Comparison of ENCODE assay signal across 10 mouse cellular contexts in the genomic region with DNA sequence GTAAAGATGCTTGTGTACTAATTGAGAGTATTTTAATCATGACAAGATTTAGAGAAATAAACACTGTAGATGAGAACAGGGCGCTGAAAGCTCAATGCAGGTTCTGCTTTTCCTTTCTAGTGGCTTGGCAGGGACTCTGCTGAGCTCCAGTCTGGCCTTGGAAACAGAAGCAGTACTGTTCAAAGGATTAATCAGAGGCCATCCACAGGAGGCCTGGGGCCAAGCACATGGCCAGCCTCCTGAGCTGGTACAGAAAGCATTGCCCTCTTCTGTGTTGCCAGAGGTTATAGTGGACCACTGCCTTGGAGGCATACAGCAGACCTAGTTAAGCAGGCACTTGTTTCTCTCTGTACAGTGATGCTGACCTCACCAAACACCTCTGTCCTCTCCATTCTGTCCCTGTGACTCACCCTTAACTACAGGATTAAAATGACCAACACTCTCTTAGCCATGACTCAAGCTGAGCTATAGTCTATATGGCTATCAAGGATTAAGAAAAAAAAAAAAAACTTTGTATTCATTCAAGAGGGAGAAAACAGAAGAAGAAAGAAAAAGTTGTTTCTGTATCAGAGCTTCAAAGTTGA.
DNase-seq lines count a peak whose midpoint lies in the region; ATAC-seq and TF ChIP-seq lines count a peak whose summit lies in the region.
"Had no signal": no experiment of that assay in that cellular context is flagged by ENCODE, and none has a peak within 500 bp of the region (broad histone marks: within the 10 kb centered on the region; RNA-seq: fewer than 3 reads in every experiment).

No protein-coding gene starts in this region.

- H3K27me3 ChIP-seq in midbrain, embryonic 10.5 days (ENCODE audit: low read depth, poor library complexity, severe bottlenecking) = no peaks in the 10 kb centered on the region
- no peaks in the 10 kb centered on the region for H3K27me3 ChIP-seq in midbrain, embryonic 14.5 days (ENCODE audit: control insufficient read depth, insufficient read depth, low read length)
- no peaks in the 10 kb centered on the region for H3K27me3 ChIP-seq in forebrain, embryonic 15.5 days
- H3K27me3 ChIP-seq in kidney, adult 2 months (replicated peaks; ENCODE audit: control insufficient read depth, insufficient read depth, low read length) = no peaks in the 10 kb centered on the region
- H3K27me3 ChIP-seq: liver, embryonic 15.5 days; midbrain, embryonic 12.5 days had no signal

- no peak for ATAC-seq in midbrain, embryonic 14.5 days (ENCODE audit: low FRiP score, low TSS enrichment)
- peak; percentile 68 for ATAC-seq in forebrain, embryonic 15.5 days (replicated peaks)

- no peak for TF ChIP-seq CTCF in kidney, adult 2 months (conservative IDR thresholded peaks at IDR 0.05; ENCODE audit: insufficient read depth, insufficient read length, low read depth, low read length)

- H3K4me1 ChIP-seq in midbrain, embryonic 10.5 days = peaks cover 5% of the 10 kb centered on the region; the same call in 1 of the 2 replicates
- H3K4me1 ChIP-seq in midbrain, embryonic 14.5 days (ENCODE audit: control insufficient read depth, insufficient read depth, low read length) = no peaks in the 10 kb centered on the region
- H3K4me1 ChIP-seq in forebrain, embryonic 15.5 days = no peaks in the 10 kb centered on the region
- no peaks in the 10 kb centered on the region for H3K4me1 ChIP-seq in kidney, adult 2 months (ENCODE audit: control insufficient read depth, insufficient read depth, low read length)
- H3K4me1 ChIP-seq: liver, embryonic 15.5 days; midbrain, embryonic 12.5 days had no signal

- H3K9ac ChIP-seq in midbrain, embryonic 14.5 days (replicated peaks; ENCODE audit: low read length) = no peak overlapping the region
- H3K9ac ChIP-seq in forebrain, embryonic 15.5 days (replicated peaks) = no peak overlapping the region
- H3K9ac ChIP-seq: liver, embryonic 15.5 days; midbrain, embryonic 12.5 days had no signal

- H3K36me3 ChIP-seq in midbrain, embryonic 10.5 days = no peaks in the 10 kb centered on the region
- no peaks in the 10 kb centered on the region for H3K36me3 ChIP-seq in midbrain, embryonic 14.5 days (ENCODE audit: control insufficient read depth, insufficient read depth, low read length)
- H3K36me3 ChIP-seq in forebrain, embryonic 15.5 days = no peaks in the 10 kb centered on the region
- no peaks in the 10 kb centered on the region for H3K36me3 ChIP-seq in kidney, adult 2 months (ENCODE audit: control insufficient read depth, insufficient read depth, low read length)
- H3K36me3 ChIP-seq: liver, embryonic 15.5 days; midbrain, embryonic 12.5 days had no signal

- no peak overlapping the region for H3K4me3 ChIP-seq in midbrain, embryonic 10.5 days
- H3K4me3 ChIP-seq in midbrain, embryonic 14.5 days (replicated peaks; ENCODE audit: low read depth, low read length) = no peak overlapping the region
- no peak overlapping the region for H3K4me3 ChIP-seq in forebrain, embryonic 15.5 days
- H3K4me3 ChIP-seq in kidney, adult 2 months (ENCODE audit: insufficient read depth, low read depth, low read length) = no peak overlapping the region
- H3K4me3 ChIP-seq: liver, embryonic 15.5 days; midbrain, embryonic 12.5 days had no signal

- H3K27ac ChIP-seq in midbrain, embryonic 10.5 days (replicated peaks) = no peak overlapping the region
- no peak overlapping the region for H3K27ac ChIP-seq in midbrain, embryonic 14.5 days (replicated peaks; ENCODE audit: low read depth, low read length)
- no peak overlapping the region for H3K27ac ChIP-seq in forebrain, embryonic 15.5 days (replicated peaks)
- no peak overlapping the region for H3K27ac ChIP-seq in kidney, adult 2 months (ENCODE audit: insufficient read depth, low read depth, low read length)
- H3K27ac ChIP-seq: kidney, postnatal 0 days; liver, embryonic 15.5 days; midbrain, embryonic 12.5 days had no signal

- no peak for TF ChIP-seq POLR2A in kidney, adult 2 months (IDR thresholded peaks at IDR 0.05; ENCODE audit: low read depth, low read length)

- peak; percentile 15 for DNase-seq in midbrain, embryonic 10.5 days (ENCODE audit: low spot score)
- DNase-seq in midbrain, embryonic 14.5 days = no peak
- DNase-seq in layer of hippocampus, postnatal 14 days (ENCODE audit: low spot score in 2 of 2) = peak; percentile 12 to 59
- DNase-seq in right cerebral cortex, postnatal 36 days (ENCODE audit: low spot score in 2 of 2) = peak; percentile 9 to 19
- no peak for DNase-seq in kidney, adult 2 months
- DNase-seq in urinary bladder, adult 18-20 months (ENCODE audit: low spot score in 2 of 2) = no peak

- 32% methylated on average over 1 of the region's 1 CpGs for WGBS in midbrain, embryonic 10.5 days
- WGBS in midbrain, embryonic 14.5 days = 45% methylated on average over 1 of the region's 1 CpGs
- 32% methylated on average over 1 of the region's 1 CpGs for WGBS in forebrain, embryonic 15.5 days
- WGBS in kidney, adult 2 months = 70% methylated on average over 1 of the region's 1 CpGs

- H3K4me2 ChIP-seq in midbrain, embryonic 14.5 days (ENCODE audit: low read length) = no peak overlapping the region
- H3K4me2 ChIP-seq in forebrain, embryonic 15.5 days (replicated peaks) = no peak overlapping the region
- H3K4me2 ChIP-seq: liver, embryonic 15.5 days; midbrain, embryonic 12.5 days had no signal

- H3K9me3 ChIP-seq in midbrain, embryonic 10.5 days (replicated peaks) = no peaks in the 10 kb centered on the region
- H3K9me3 ChIP-seq in midbrain, embryonic 14.5 days (ENCODE audit: control insufficient read depth, low read length) = no peaks in the 10 kb centered on the region
- no peaks in the 10 kb centered on the region for H3K9me3 ChIP-seq in forebrain, embryonic 15.5 days
- H3K9me3 ChIP-seq: liver, embryonic 15.5 days; midbrain, embryonic 12.5 days had no signal

Comparison
In these comparisons a context has a peak if more than half of its experiments do, and no peak if none do; other contexts are left out.
1. DNase-seq: peak in midbrain, embryonic 10.5 days (single experiment), layer of hippocampus, postnatal 14 days (2 of 2) and right cerebral cortex, postnatal 36 days (2 of 2); none in midbrain, embryonic 14.5 days (single experiment), kidney, adult 2 months (single experiment) and urinary bladder, adult 18-20 months (0 of 2).